Mouse (Mus musculus): Measurements from ENCODE around the gene Appl1.

Appl1 gene

GRCm38 (mm10) chr14:26971106-26971789, at the start of gene Appl1:
Appl1 (minus strand) TSS chr14:26971232.
- no peak for DNase-seq (ENCODE audit: low spot score in 2 of 2)

GRCm38 (mm10) chr14:27019850-27020249, 48.8 kb upstream of the Appl1 start:
- no peak for DNase-seq (ENCODE audit: low spot score in 2 of 2)

- DNase-seq (ENCODE audit: low spot score in 2 of 2): no peak
Observed at GRCm38 (mm10) chr14:27017936-27018335, 46.9 kb upstream of the Appl1 start.

GRCm38 (mm10) chr14:27013658-27014057, 42.6 kb upstream of the Appl1 start:
- no peak for DNase-seq (ENCODE audit: low spot score in 2 of 2)

- DNase-seq (ENCODE audit: low spot score in 2 of 2): no peak
Observed at GRCm38 (mm10) chr14:27011561-27011960, 40.5 kb upstream of the Appl1 start.

- DNase-seq (ENCODE audit: low spot score in 2 of 2): no peak
Observed at GRCm38 (mm10) chr14:27005937-27006336, 34.9 kb upstream of the Appl1 start.

GRCm38 (mm10) chr14:27004906-27005305, 33.9 kb upstream of the Appl1 start:
- DNase-seq (ENCODE audit: low spot score in 2 of 2): no peak

- no peak for DNase-seq (ENCODE audit: low spot score in 2 of 2)
Observed at GRCm38 (mm10) chr14:27000386-27000785, 29.4 kb upstream of the Appl1 start.

GRCm38 (mm10) chr14:26996257-26996656, 25.2 kb upstream of the Appl1 start:
- no peak for DNase-seq (ENCODE audit: low spot score in 2 of 2)

GRCm38 (mm10) chr14:26994211-26994741, 23.2 kb upstream of the Appl1 start, which contains the start of gene Hesx1:
Hesx1 (plus strand) TSS chr14:26994416.
- DNase-seq (ENCODE audit: low spot score in 2 of 2): peak; percentile 68 to 74

GRCm38 (mm10) chr14:26993427-26993826, 22.4 kb upstream of the Appl1 start:
- DNase-seq (ENCODE audit: low spot score in 2 of 2): no peak

GRCm38 (mm10) chr14:26991622-26992021, 20.6 kb upstream of the Appl1 start:
- DNase-seq (ENCODE audit: low spot score in 2 of 2): no peak

GRCm38 (mm10) chr14:26988694-26989093, 17.7 kb upstream of the Appl1 start:
- peak in 1 of 2 experiments; percentile 27 for DNase-seq (ENCODE audit: low spot score in 2 of 2)

GRCm38 (mm10) chr14:26982150-26982530, 11.1 kb upstream of the Appl1 start:
- no peak for DNase-seq (ENCODE audit: low spot score in 2 of 2)

- no peak for DNase-seq (ENCODE audit: low spot score in 2 of 2)
Observed at GRCm38 (mm10) chr14:26981494-26982149, 10.6 kb upstream of the Appl1 start.

GRCm38 (mm10) chr14:26981021-26981420, 10.0 kb upstream of the Appl1 start:
- DNase-seq (ENCODE audit: low spot score in 2 of 2): no peak

GRCm38 (mm10) chr14:26979808-26980207, 8.8 kb upstream of the Appl1 start:
- DNase-seq (ENCODE audit: low spot score in 2 of 2): no peak

- DNase-seq (ENCODE audit: low spot score in 2 of 2): no peak
Observed at GRCm38 (mm10) chr14:26977500-26977899, 6.5 kb upstream of the Appl1 start.

GRCm38 (mm10) chr14:26976212-26976611, 5.2 kb upstream of the Appl1 start:
- DNase-seq (ENCODE audit: low spot score in 2 of 2): no peak

GRCm38 (mm10) chr14:26975490-26975889, 4.5 kb upstream of the Appl1 start:
- DNase-seq (ENCODE audit: low spot score in 2 of 2): no peak

GRCm38 (mm10) chr14:26973089-26973488, 2.1 kb upstream of the Appl1 start:
- DNase-seq (ENCODE audit: low spot score in 2 of 2): no peak

- DNase-seq (ENCODE audit: low spot score in 2 of 2): peak; percentile 93 to 99
Observed at GRCm38 (mm10) chr14:26970439-26970932, 546 bp downstream of the Appl1 start.

GRCm38 (mm10) chr14:26969856-26970407, 1.1 kb downstream of the Appl1 start:
- DNase-seq (ENCODE audit: low spot score in 2 of 2): peak; percentile 53 to 57

Data from thymus, postnatal 10 days (tissue).